Comparison of ENCODE assay signal across 38 mouse cellular contexts in genomic region chr1:171687320-171687719, GRCm38 (mm10). TPM values are rescaled to one million over a fixed set of nuclear protein-coding genes. Genes with fewer than 3 reads are reported as not detected.
DNase-seq lines count a peak whose midpoint lies in the region; ATAC-seq and TF ChIP-seq lines count a peak whose summit lies in the region.
"Had no signal": no experiment of that assay in that cellular context is flagged by ENCODE, and none has a peak within 500 bp of the region (broad histone marks: within the 10 kb centered on the region; RNA-seq: fewer than 3 reads in every experiment).

No protein-coding gene starts in this region.

- H3K27ac ChIP-seq in MEL (ENCODE audit: control insufficient read depth, low read depth, low read length) = peak overlapping the region; percentile 59
- H3K27ac ChIP-seq: gastrocnemius, adult 2 months; heart, adult 2 months; hindbrain, embryonic 14.5 days; kidney, embryonic 15.5 days; left cerebral cortex, adult 2 months; limb, embryonic 13.5 days; midbrain, embryonic 10.5 days; midbrain, embryonic 15.5 days; neural tube, embryonic 13.5 days had no signal

- peaks cover 9 to 47% of the 10 kb centered on the region in 2 experiments; a peak in 3 of 4 replicates for H3K36me3 ChIP-seq in MEL (ENCODE audit: control insufficient read depth in 1 of 2, insufficient read depth in 2 of 2, low read length in 2 of 2)
- H3K36me3 ChIP-seq: heart, embryonic 12.5 days; kidney, embryonic 15.5 days; limb, embryonic 13.5 days; midbrain, embryonic 10.5 days; midbrain, embryonic 15.5 days; neural tube, embryonic 13.5 days had no signal

- no peak for TF ChIP-seq POLR2A in MEL (IDR thresholded peaks at IDR 0.05; ENCODE audit: control insufficient read depth in 1 of 2, insufficient read depth in 1 of 2, low read depth in 1 of 2, low read length in 2 of 2, poor library complexity in 1 of 2)

- peak; percentile 83 to 93 for TF ChIP-seq EP300 in MEL (IDR thresholded peaks at IDR 0.05; ENCODE audit: low read depth in 1 of 2, low read length in 2 of 2)

- peak; percentile 32 to 39; a peak in 2 of 4 replicates for ATAC-seq in hematopoietic stem cell, adult 5-6 weeks (replicated peaks in 1 of 2; ENCODE audit: insufficient read depth in 1 of 2, low FRiP score in 2 of 2, low TSS enrichment in 1 of 2, low read depth in 1 of 2, poor library complexity in 2 of 2, severe bottlenecking in 2 of 2)
- ATAC-seq in megakaryocyte progenitor cell, adult 5-6 weeks (replicated peaks; ENCODE audit: poor library complexity) = peak; percentile 72
- ATAC-seq: forebrain, embryonic 16.5 days; midbrain, embryonic 15.5 days had no signal

- H3K9me3 ChIP-seq in MEL (replicated peaks; ENCODE audit: insufficient read depth, low read length) = no peaks in the 10 kb centered on the region
- H3K9me3 ChIP-seq: heart, embryonic 12.5 days; kidney, embryonic 15.5 days; limb, embryonic 13.5 days; midbrain, embryonic 10.5 days; midbrain, embryonic 15.5 days; neural tube, embryonic 13.5 days had no signal

- no peak overlapping the region for H3K9ac ChIP-seq in MEL (ENCODE audit: control insufficient read depth, low read depth, low read length, poor library complexity, severe bottlenecking)
- H3K9ac ChIP-seq: heart, embryonic 12.5 days; hindbrain, embryonic 14.5 days; kidney, embryonic 15.5 days; limb, embryonic 13.5 days; midbrain, embryonic 15.5 days; neural tube, embryonic 13.5 days had no signal

- no peak for TF ChIP-seq CTCF in MEL (IDR thresholded peaks at IDR 0.05 in 2 of 3, conservative IDR thresholded peaks at IDR 0.05 in 1 of 3; ENCODE audit: control insufficient read depth in 1 of 3, insufficient read depth in 1 of 3, low read depth in 2 of 3, low read length in 3 of 3, poor library complexity in 1 of 3, severe bottlenecking in 1 of 3)

- DNase-seq in MEL (ENCODE audit: low read depth, low spot score) = peak; percentile 63
- DNase-seq in spleen, adult 12 weeks (ENCODE audit: low spot score) = no peak
- DNase-seq in ovary, postnatal 14 days (ENCODE audit: low spot score) = no peak
- DNase-seq in layer of hippocampus, adult 8-10 months (ENCODE audit: low spot score in 2 of 2) = no peak
- no peak for DNase-seq in cerebellum, adult 11-12 months
- DNase-seq: adrenal gland, adult 8-10 months; cerebellum, adult 9-11 months; gastrocnemius, adult 2 months; gastrocnemius, postnatal 36 days; heart, adult 2 months; heart, postnatal 4 days; kidney, adult 18-20 months; kidney, postnatal 25 days; lung, postnatal 4 days; retina, postnatal 1 day; right cerebral cortex, postnatal 25 days; spleen, adult 18-20 months; thymus, adult 2 months had no signal

- TF ChIP-seq RAD21 in MEL (IDR thresholded peaks at IDR 0.05; ENCODE audit: low read depth, low read length) = no peak

- no peaks in the 10 kb centered on the region for H3K27me3 ChIP-seq in MEL (ENCODE audit: control insufficient read depth in 1 of 2, insufficient read depth in 2 of 2, low read length in 2 of 2)
- H3K27me3 ChIP-seq: heart, embryonic 12.5 days; kidney, embryonic 15.5 days; limb, embryonic 13.5 days; midbrain, embryonic 15.5 days; neural tube, embryonic 13.5 days had no signal

- H3K4me1 ChIP-seq in MEL (ENCODE audit: control insufficient read depth in 1 of 2, insufficient read depth in 2 of 2, low read length in 2 of 2) = peaks cover 20 to 31% of the 10 kb centered on the region in 2 experiments
- H3K4me1 ChIP-seq: heart, embryonic 12.5 days; kidney, embryonic 15.5 days; limb, embryonic 13.5 days; midbrain, embryonic 10.5 days; midbrain, embryonic 15.5 days; neural tube, embryonic 13.5 days had no signal

- H3K4me3 ChIP-seq in MEL (ENCODE audit: control insufficient read depth in 1 of 2, insufficient read depth in 1 of 2, low read depth in 2 of 2, low read length in 2 of 2) = no peak overlapping the region
- H3K4me3 ChIP-seq: erythroblast, embryonic 14.5 days; gastrocnemius, adult 2 months; heart, adult 2 months; heart, embryonic 12.5 days; kidney, embryonic 15.5 days; left cerebral cortex, adult 2 months; limb, embryonic 13.5 days; midbrain, embryonic 10.5 days; midbrain, embryonic 15.5 days; myocyte; neural tube, embryonic 13.5 days had no signal

- peaks cover 35% of the 10 kb centered on the region for H3K79me2 ChIP-seq in MEL (ENCODE audit: control insufficient read depth, insufficient read depth, low read length, poor library complexity)

TF ChIP-seq in MEL, 35 proteins besides CTCF, POLR2A, EP300 and RAD21:
- no peak for TF ChIP-seq POLR2AphosphoS2 (IDR thresholded peaks at IDR 0.05; ENCODE audit: low read length)
- TF ChIP-seq ETS1 (IDR thresholded peaks at IDR 0.05; ENCODE audit: low read depth, low read length) = peak; percentile 74
- no peak for TF ChIP-seq USF2 (IDR thresholded peaks at IDR 0.05; ENCODE audit: borderline replicate concordance in 1 of 2, insufficient read depth in 1 of 2, low read depth in 1 of 2, low read length in 2 of 2)
- TF ChIP-seq POLR2AphosphoS5 (IDR thresholded peaks at IDR 0.05; ENCODE audit: borderline replicate concordance, low read depth, low read length) = no peak
- peak; percentile 59; the same call in 1 of the 2 replicates for TF ChIP-seq SIN3A (IDR thresholded peaks at IDR 0.05; ENCODE audit: low read length)
- peak; percentile 73 for TF ChIP-seq MYC (IDR thresholded peaks at IDR 0.05; ENCODE audit: low read depth, low read length)
- no peak for TF ChIP-seq NELFE (IDR thresholded peaks at IDR 0.05; ENCODE audit: low read depth, low read length)
- 0 out of 2 replicates have a peak, but pooled peaks have one; percentile 38 for TF ChIP-seq ZNF384 (IDR thresholded peaks at IDR 0.05; ENCODE audit: low read depth, low read length)
- TF ChIP-seq MYB (IDR thresholded peaks at IDR 0.05; ENCODE audit: low read depth, low read length) = peak; percentile 91
- TF ChIP-seq HCFC1 (IDR thresholded peaks at IDR 0.05; ENCODE audit: low read depth, low read length) = no peak
- TF ChIP-seq TCF12 (IDR thresholded peaks at IDR 0.05; ENCODE audit: low read depth, low read length) = peak; percentile 74
- peak; percentile 78 for TF ChIP-seq GATA1 (IDR thresholded peaks at IDR 0.05; ENCODE audit: low read depth, low read length)
- no peak for TF ChIP-seq NRF1 (IDR thresholded peaks at IDR 0.05; ENCODE audit: insufficient read depth, low read depth, low read length, poor library complexity, severe bottlenecking)
- no peak for TF ChIP-seq GABPA (IDR thresholded peaks at IDR 0.05; ENCODE audit: low read depth, low read length)
- TF ChIP-seq ELF1 (IDR thresholded peaks at IDR 0.05; ENCODE audit: low read depth, low read length) = peak; percentile 17; the same call in 1 of the 2 replicates
- no peak for TF ChIP-seq KAT2A (conservative IDR thresholded peaks at IDR 0.05; ENCODE audit: low read depth, low read length)
- no peak for TF ChIP-seq ZC3H11A (IDR thresholded peaks at IDR 0.05; ENCODE audit: low read depth, low read length)
- no peak for TF ChIP-seq MAZ (IDR thresholded peaks at IDR 0.05; ENCODE audit: low read depth, low read length)
- 0 out of 2 replicates have a peak, but pooled peaks have one; percentile 19 for TF ChIP-seq TBP (IDR thresholded peaks at IDR 0.05; ENCODE audit: low read depth, low read length)
- peak; percentile 85 for TF ChIP-seq RCOR1 (IDR thresholded peaks at IDR 0.05; ENCODE audit: low read depth, low read length)
- TF ChIP-seq MEF2A (IDR thresholded peaks at IDR 0.05; ENCODE audit: extremely low read depth, insufficient replicate concordance, low read depth, low read length, poor library complexity, severe bottlenecking) = no peak
- no peak for TF ChIP-seq CHD2 (IDR thresholded peaks at IDR 0.05; ENCODE audit: low read length)
- TF ChIP-seq MAFK (IDR thresholded peaks at IDR 0.05; ENCODE audit: borderline replicate concordance, low read depth, low read length) = no peak
- no peak for TF ChIP-seq UBTF (IDR thresholded peaks at IDR 0.05; ENCODE audit: borderline replicate concordance, insufficient read depth, low read depth, low read length)
- TF ChIP-seq USF1 (IDR thresholded peaks at IDR 0.05; ENCODE audit: low read depth, low read length) = no peak
- no peak for TF ChIP-seq E2F4 (IDR thresholded peaks at IDR 0.05; ENCODE audit: borderline replicate concordance, low read depth, low read length)
- peak; percentile 28 for TF ChIP-seq TAL1 (IDR thresholded peaks at IDR 0.05; ENCODE audit: low read length)
- TF ChIP-seq SMC3 (IDR thresholded peaks at IDR 0.05; ENCODE audit: low read depth, low read length) = no peak
- no peak for TF ChIP-seq JUND (IDR thresholded peaks at IDR 0.05; ENCODE audit: low read depth, low read length)
- TF ChIP-seq BHLHE40 (IDR thresholded peaks at IDR 0.05; ENCODE audit: borderline replicate concordance, low read depth, low read length) = no peak
- TF ChIP-seq CHD1 (IDR thresholded peaks at IDR 0.05; ENCODE audit: low read depth, low read length) = no peak
- peak; percentile 47; the same call in 1 of the 2 replicates for TF ChIP-seq MXI1 (IDR thresholded peaks at IDR 0.05; ENCODE audit: low read depth, low read length)
- TF ChIP-seq ZMIZ1 (IDR thresholded peaks at IDR 0.05; ENCODE audit: low read depth, low read length) = no peak
- TF ChIP-seq ZKSCAN1 (IDR thresholded peaks at IDR 0.05; ENCODE audit: low read depth, low read length) = no peak
- TF ChIP-seq MAX (IDR thresholded peaks at IDR 0.05; ENCODE audit: low read length) = no peak; the same call in 1 of the 2 replicates

RNA-seq across cellular contexts. Expression of gene Cd48, which starts 5.5 kb away (rescaled TPM):
- total RNA-seq in MEL (2012; rRNA removed) = 84.6 and 108 TPM in 2 replicates
- 10 to 100 TPM in 1 of 2 experiments, not detected in 1; 64.6 TPM for polyA plus RNA-seq in MEL (2012; ENCODE audit: insufficient read depth in 1 of 2, insufficient read length in 2 of 2, low read depth in 1 of 2, low replicate concordance in 2 of 2, missing spikeins in 1 of 2)
- 60.5 and 99.3 TPM in 2 replicates for total RNA-seq in hematopoietic stem cell, adult 5-6 weeks (2017)
- 232 and 271 TPM in 2 replicates for total RNA-seq in megakaryocyte progenitor cell, adult 5-6 weeks (2015)
- total RNA-seq in megakaryocyte progenitor cell, adult 5-6 weeks (2017) = 103 and 113 TPM in 2 replicates
- total RNA-seq in layer of hippocampus, adult 8-10 months (2022) = 1 to 10 TPM in 2 of 4 experiments, under 1 TPM in 1, not detected in 1; 0.72 to 8.2 (median 5.9) TPM
- total RNA-seq: layer of hippocampus, postnatal 14 days had no signal
- polyA plus RNA-seq: C2C12; erythroblast, embryonic 14.5 days; forebrain, embryonic 11.5 days; myocyte had no signal

RNA-seq across cellular contexts. Expression of gene Slamf7, which starts 34.5 kb away (rescaled TPM):
- total RNA-seq in MEL (2012; rRNA removed) = not detected in 2 replicates
- polyA plus RNA-seq in MEL (2012; ENCODE audit: insufficient read depth in 1 of 2, insufficient read length in 2 of 2, low read depth in 1 of 2, low replicate concordance in 2 of 2, missing spikeins in 1 of 2) = not detected
- 1.9 and 2.3 TPM in 2 replicates for total RNA-seq in hematopoietic stem cell, adult 5-6 weeks (2017)
- 0.59 and 2.3 TPM in 2 replicates for total RNA-seq in megakaryocyte progenitor cell, adult 5-6 weeks (2015)
- 0.30 and 1.7 TPM in 2 replicates for total RNA-seq in megakaryocyte progenitor cell, adult 5-6 weeks (2017)
- under 1 TPM in 1 of 4 experiments, not detected in 3; 0.13 TPM for total RNA-seq in layer of hippocampus, adult 8-10 months (2022)
- total RNA-seq: heart, postnatal 4 days; layer of hippocampus, adult 18-20 months; layer of hippocampus, postnatal 14 days; left cerebral cortex, postnatal 25 days had no signal
- polyA plus RNA-seq: C2C12; erythroblast, embryonic 14.5 days; forebrain, embryonic 11.5 days; forebrain, embryonic 16.5 days; heart, embryonic 12.5 days; hindbrain, embryonic 14.5 days; intestine, embryonic 14.5 days; liver, embryonic 11.5 days; midbrain, embryonic 10.5 days; midbrain, embryonic 15.5 days; myocyte; neural tube, embryonic 13.5 days had no signal
